Mouse (Mus musculus) hindlimb bud, embryonic 11.5 days (tissue): ENCODE data around the gene B4gat1.
A peak's percentile ranks its signal among the peaks of the same experiment; 100 is the strongest.
"Not testable (repeated sequence)": the region's sequence is repeated elsewhere in the genome, so short reads cannot be mapped to it uniquely, and the experiment has no call there.

Source experiments
- DNase-seq: peaks from one replicate; pipeline ENCODE4 v3.0.0-alpha.2; 2012; ENCODE audit warnings: low read depth, low spot score; ENCODE audit errors: extremely low spot score

The B4gat1 gene

GRCm38 (mm10) chr19:5038709-5039156, at the start of gene B4gat1, which contains the start of gene AC124502.3:
TSS of gene B4gat1 (plus strand) at chr19:5038826.
TSS of gene AC124502.3 (plus strand) at chr19:5038891.
- DNase-seq = no peak

DNA sequence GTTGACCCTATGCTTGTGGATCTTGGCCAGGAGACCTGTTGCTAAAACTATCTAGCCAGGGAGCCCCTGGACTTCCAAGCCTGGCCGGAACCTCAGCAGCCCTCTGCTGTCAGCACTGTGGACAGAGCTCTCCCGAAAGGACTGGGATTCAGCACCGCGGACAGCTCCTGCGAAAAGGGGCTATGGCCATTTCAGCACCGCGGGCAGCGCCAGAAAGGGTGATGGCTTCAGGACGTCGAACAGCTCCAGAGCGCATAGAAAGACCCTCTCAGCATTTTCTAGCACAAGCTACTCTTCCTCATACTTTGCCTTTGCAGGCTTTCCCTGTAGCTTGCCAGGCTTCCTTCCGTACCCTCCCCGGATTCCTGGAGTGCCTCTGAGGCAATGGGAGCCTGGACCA, 49.6 kb upstream of the B4gat1 start:
- peak; percentile 72 for DNase-seq

- no peak for DNase-seq
These were observed 49.0 kb upstream of the B4gat1 start for GRCm38 (mm10) chr19:4989434-4990255.

DNA sequence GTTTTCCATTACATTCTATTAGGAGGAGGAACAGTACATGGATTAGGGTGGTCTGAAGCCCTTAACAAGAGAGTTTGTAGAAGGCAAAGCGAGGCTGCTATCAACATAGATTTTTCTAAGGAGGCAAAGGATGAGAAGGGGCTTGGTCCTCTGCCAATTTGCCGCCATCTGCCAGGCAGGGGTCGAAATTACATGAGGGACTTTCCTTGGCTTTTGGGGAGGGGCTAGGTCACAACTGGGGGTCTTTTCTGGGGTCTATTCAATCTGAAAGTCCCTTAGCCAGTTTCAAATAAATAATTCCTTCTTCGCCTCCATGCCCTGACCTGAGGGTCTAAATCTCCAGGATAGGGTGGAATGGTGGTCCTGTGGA, 48.4 kb upstream of the B4gat1 start, which contains the start of gene Npas4:
Gene Npas4, minus strand, starts transcription at position 61 of the 370 bp plus-strand sequence.
- no peak for DNase-seq

GRCm38 (mm10) chr19:4990716-4991115, 47.9 kb upstream of the B4gat1 start:
- no peak for DNase-seq

- DNase-seq = no peak
These were observed 46.3 kb upstream of the B4gat1 start for GRCm38 (mm10) chr19:4992371-4992770.

DNA sequence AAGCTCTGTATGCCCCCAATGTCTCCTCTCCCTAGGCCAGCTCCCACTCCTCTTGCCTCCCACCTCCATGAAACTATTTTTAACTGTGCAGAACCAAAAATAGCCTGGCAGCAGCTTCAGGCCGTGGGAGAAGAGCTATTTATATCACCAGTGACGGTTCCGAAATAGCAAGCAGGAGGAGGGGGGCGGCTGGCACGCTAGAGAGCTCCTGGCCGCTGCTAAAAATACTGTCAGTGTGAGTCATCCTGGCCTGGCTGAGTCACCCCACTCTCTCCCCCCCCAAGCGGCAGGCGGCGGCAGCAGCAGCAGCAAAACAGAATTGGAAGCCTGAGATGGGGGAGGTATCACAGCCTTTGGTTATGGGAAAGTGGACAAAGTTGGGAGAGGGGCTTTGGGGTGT, 45.7 kb upstream of the B4gat1 start:
- DNase-seq = no peak

- DNase-seq = no peak
These were observed 44.6 kb upstream of the B4gat1 start for GRCm38 (mm10) chr19:4994043-4994442.

DNA sequence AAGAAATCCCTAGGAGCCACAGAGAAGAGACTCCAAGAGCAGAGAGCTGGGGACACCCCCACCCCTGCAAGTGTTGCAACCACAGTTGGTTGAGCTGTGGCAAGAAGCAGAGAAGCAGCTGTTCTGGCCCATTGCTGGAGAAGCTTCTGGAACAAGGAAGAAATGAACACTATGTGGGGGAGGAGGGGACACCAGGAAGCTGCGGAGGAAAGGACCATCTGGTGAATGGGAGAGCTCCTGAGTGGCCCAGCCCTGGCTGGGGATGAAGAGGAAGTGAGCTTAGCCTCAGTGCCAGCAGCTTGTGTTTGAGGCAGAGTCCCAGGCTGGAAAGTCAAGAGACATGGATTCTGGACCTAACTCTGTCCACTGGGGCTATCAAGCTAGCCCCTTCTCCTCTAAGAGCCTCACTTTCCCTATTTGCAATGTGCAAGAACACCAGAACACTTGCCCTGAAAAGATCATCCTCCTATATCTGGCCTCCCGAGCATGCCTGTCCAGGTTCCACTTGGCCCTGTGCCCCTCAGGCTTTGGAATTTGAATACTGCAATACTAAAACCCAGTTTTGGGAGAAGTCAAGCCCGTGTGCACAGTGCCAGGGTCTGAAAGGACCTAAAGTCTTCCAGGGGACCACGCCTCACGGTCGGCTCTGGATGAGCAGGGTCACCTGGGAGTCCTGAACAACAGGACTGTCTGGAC, 39.0 kb upstream of the B4gat1 start:
- no peak for DNase-seq

- DNase-seq = no peak
These were observed 36.8 kb upstream of the B4gat1 start for GRCm38 (mm10) chr19:5001666-5002406.

DNA sequence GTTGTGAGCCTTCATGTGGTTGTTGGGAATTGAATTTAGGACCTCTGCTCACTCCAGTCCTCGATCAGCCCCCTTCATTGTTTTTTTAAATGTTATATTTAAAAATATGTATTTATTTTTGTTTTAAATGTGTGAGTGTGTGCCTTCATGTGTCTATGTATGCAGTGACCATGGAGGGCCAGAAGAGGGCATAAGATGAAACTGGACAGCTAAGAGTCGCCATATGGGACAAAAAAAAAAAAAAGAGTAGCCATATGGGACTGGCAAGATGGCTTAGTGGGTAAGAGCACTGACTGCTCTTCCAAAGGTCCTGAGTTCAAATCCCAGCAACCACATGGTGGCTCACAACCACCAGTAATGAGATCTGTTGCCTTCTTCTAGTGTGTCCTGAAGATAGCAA, 35.0 kb upstream of the B4gat1 start:
- not testable (repeated sequence) for DNase-seq

DNA sequence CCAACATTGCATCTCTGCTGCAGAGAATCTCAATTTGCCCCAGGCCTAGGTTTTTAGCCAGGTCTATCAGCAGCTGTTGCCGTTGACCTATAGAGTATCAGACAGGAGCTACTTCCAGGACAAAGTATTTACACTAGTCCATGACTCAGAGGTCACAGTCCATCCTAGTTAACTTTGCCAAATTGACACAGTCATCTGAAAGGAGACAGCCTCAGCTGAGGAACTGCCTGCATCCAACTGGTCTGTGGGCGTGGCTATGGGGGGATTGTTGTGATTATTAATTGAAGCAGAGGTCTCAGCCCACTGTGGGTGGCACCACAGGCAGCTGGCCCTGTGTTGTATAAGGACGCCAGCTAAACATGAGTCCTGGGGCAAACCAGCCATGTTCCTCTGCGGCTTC, 33.7 kb upstream of the B4gat1 start:
- no peak for DNase-seq

DNA sequence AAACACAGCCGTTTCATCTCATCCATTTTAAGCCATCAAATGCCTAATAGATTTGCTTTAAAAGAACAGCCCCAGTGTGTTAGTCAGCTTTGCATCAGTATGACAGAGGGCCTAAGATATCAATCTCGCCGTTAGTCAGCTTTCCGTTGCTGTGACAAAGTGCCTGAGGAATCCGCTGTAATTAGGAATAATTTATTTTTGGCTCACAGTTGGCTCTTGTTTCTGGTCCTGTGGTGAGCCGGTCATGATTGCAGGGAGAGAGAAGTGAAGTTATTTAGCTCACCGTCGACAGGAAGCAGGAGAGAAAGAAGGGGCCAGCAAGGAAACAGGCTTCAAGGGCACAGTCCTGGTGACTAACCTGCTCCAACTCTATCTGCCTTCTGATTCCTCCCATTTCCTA, 25.5 kb upstream of the B4gat1 start:
- DNase-seq = no peak

DNA sequence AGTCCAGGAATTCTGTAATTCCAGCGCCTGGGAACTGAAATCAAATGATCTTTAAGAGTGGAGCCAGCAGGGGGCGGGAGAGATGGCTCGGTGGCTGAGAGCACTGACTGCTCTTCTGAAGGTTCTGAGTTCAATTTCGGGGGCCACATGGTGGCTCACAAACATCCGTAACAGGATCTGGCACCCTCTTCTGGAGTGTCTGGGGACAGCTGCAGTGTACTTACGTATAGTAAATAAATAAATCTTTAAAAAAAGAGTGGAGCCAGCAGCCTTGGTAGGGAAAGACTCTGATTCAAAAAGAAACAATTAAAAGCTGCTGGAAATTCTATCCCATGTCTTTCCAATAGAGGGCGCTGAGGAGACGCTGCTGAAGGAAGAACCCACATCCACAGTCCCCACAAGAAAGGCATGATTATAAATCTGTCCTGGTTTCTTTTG, 23.6 kb upstream of the B4gat1 start:
- DNase-seq = no peak

DNA sequence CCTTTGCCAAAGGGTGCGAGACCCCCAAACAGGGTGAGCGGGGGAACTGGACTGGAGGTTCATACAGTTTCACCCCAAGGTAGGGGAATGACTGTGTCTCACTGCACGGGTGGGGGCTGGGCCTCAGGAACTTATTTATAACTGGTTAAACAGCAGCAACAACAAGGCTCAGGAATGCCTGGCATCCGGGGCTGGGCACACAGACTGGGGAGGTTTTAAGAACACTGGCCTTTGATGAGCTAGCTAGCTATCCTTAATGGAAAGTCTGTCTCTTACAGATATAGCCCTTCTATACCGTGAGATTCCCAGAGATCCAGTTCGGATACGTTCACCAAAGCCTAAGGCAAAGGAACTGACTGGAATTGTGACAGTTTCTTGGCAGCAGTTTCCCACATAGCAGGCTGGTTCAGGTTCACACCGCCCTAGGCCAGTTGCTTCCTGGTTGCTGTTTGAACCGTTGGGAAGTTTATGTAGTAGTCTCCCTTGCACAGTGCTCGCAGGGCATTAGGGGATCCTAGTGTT, 22.3 kb upstream of the B4gat1 start:
- no peak for DNase-seq

DNA sequence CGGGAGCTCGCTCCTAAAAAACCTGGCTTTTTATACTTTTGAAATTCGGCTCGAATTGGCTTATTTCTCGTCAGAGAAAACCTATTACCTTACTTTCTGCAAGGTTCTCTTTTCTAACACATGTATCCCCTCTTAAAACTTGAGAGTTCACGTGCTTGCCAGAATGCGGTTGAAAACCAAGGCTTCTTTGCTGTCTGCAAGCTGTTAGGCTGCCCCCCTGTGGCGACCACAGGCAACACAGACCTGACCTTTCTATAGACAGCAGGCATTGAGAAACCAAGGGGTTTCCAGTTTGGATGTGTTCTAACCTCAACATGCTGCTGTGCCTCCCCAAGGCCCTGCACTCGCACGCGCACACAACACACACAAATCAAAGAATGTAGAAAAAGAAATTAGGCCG, 21.8 kb upstream of the B4gat1 start:
- DNase-seq = no peak

DNA sequence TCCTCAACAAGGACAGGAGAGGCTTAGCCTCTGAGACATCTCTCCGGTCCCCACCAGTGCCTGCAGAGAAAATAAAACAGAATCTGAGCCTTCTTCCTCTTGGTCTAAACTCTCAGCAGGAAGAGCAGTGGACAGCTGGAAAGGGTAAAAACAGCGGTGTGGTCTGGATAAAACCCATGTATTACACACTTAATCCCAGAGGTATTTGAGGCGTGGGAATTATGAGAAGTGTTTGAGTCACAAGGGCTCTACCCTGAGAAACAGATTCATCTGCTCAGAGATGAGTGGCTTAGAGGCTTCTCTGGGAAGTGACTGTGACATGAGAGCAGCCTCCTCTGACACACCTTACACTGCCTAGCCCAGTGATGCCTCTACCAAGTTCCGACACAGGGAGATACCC, 21.0 kb upstream of the B4gat1 start:
- DNase-seq = no peak

DNA sequence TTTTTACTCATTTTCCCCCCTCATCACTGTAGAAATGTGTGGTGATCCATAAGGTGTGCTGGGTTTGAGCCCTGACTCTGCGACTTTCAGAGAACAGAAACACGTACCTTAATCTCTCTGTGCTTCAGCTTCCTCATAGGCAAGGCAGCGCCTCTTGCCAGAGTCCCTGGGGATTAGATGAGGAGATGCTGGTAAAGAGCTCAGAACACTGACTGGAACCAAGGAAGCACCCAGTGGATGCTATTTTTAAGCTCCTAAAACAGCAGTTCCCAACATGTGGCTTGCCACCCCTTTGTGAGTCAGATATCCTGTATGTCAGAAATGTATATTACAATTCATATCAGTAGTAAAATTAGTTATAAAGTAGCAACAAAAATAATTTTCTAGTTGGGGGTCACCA, 20.4 kb upstream of the B4gat1 start:
- no peak for DNase-seq

DNA sequence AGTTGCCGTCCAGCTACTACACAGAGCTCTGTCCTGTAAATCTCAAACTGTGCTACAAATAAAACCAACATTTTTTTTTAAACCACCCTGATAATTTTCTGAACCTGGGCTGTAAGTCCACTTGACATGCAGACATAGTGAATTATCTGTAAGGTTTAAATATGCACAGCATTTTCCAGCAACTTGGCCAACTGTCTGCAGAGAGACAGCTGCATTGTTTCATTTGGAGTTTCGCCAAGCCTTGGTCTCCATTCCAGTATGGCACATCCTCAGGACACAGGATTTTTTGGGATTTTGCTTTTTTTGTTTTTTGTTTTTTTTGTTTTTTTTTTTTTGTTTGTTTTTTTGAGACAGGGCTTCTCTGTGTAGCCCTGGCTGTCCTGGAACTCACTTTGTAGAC, 17.2 kb upstream of the B4gat1 start:
- no peak for DNase-seq

DNA sequence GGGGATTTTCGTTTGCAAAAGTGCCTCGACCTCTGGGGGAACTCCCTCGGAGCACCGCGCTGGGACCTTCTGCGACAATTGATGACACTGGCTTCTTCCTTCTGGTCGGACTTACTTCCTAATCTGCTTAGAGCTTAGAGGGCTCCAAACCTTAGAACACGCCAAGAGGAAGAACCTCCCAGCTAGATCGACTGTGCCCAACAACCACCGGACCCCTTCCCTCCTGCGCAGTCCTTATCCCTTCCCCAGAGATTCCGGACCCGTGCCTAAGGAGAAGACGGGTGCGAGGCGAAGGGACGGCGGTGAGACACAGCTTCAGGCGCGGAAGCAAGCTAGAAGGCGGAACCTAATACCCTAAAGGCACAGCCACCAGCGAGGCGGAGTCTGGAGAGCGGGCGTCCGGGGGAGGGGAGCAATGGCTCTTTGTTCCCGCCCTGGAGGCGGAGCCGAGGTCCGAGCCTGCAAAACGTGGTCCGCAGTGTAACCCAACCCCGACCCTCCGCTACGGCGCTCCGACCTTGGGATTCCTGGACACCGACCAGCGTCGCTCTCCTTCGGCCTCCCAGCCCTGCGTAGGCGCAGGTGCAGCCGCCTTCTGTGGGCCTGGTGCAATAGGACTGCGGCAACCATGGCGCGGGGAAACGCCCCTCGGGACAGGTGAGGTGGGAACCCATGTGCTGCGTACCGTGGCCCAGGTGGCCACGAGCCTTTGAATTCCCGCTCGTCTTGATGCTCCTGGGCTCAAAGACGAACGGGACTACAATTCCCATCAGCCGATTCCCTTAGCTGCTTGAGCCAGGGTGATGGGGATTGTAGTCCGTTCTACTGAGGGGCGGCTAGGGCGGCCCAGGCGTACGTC, 14.8 kb upstream of the B4gat1 start, which contains the start of gene Slc29a2:
Gene Slc29a2, plus strand, starts transcription at position 240 of the 859 bp plus-strand sequence.
- no peak for DNase-seq
